Mouse (Mus musculus) urinary bladder, postnatal 36 days (tissue): ENCODE measurements at regions not wholly inside any gene's neighbourhood (a gene's known extent, or its start where the extent isn't known, plus 50 kb on each side); places are given as distances from the start of the nearest gene placed in this dataset.

ENCODE experiments used
- DNase-seq, 2 experiments: peaks; one replicate each; pipeline ENCODE4 v3.0.0; 2022; ENCODE audit warnings: low spot score in 2 of 2, mixed read lengths in 1 of 2

DNA sequence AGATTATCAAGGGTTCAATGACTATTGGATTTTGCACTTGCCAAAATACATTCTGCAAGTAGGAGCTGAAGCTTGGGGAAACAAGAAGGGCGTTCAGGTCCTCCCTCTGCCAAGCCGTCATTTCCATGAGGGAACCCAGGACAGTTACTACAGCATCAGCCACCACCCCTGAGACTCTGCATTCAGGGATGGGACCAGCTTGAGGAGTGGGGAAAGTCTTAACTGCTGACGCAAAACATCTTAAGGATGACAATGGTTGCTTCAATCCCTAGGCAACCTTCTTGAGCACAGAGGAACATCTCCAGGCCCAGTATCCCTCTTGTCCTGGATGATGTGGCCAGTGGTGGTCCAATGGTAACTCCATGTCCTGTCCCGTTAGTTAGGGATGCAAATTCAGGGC is 137.2 kb upstream of the Noct start:
- DNase-seq = no peak

DNA sequence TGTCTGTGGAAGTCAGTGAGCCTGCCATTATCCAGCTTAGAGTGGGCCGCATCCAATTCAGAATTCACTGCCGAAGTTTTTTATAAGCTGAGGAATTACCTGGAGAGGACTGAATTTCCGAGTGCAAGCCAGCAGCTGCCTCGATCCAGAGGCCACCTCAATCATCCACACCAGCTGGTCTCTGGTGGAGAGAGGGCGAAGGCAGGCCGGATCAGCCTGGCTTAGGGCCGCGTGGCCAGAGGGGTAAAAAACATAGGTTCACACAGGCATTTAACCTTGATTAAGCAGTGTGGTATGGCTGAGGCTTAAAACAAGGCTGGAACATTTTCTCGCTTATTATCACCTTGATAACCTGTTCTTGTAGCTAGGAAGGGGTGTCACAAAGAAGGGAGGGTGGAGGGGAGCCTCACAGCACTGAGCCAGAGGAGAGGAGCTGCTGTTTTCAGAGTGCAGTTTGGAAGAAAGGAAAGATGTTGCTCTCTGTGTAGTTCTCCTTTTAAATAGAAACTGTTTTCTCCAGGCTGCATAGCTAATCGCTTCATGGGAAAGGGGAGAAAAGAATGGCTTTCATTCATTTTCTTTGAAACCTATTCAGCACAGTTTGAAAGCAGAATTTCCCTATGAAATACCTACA is 135.1 kb upstream of the Noct start:
- DNase-seq = no peak

DNA sequence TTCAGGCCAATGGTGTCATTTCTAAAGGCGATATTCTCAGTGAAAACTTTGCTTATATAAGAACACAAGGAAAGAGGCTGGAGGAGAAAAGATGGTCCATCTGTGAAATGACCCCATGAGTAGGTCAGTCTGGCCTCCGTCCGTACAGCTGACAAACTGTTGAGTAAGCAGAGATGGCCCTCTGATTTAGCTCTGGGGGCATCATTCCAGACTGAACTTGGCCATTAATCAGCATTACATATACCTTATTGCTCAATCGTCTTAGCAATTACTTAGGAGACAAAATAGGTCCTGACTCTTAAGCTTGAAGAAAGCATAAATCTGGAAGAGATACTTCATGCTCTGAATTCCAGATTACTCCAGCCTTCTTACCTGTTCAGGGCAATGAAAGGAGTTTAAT is 132.8 kb upstream of the Noct start:
- DNase-seq = peak; percentile 10 to 36

DNA sequence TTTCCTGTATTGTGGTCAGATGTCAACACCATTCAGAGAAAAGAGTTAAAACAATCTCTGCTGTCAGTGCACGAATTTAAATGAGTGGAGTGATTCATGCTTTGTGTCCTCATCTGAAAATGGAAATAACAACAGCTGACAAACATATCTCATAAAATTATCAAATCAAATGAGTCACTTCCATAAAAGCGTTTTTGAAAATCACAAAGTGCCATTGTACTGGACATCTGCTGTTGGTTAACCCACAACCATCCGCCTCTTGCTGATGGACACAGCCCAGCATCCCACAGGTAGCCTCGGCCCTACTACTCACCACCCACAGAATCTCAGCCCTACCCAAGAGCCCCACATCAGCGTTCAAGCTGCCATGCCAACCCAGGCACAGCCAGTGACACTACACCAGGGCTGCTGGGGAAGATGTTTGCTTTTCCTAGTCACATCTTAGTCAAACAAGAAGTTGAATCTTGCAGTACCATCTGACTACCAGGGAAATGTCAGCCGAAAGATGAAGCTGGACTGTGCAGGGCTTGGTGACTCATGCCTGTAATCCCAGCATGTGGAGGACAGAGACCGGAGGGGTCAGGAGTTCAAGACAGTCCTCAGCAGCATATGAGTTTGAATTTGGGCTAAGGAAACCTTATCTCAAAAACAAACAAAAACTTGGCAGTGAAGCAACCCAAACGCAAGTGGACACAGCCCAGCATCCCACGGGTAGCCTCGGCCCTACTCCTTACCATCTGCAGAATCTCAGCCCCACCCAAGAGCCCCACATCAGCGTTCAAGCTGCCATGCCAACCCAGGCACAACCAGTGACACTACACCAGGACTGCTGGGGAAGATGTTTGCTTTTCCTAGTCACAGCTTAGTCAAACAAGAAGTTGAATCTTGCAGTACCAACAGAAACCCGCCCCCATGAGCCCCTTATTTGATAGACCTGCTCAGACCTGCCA is 131.9 kb upstream of the Noct start:
- DNase-seq = peak; percentile 9 to 17

DNA sequence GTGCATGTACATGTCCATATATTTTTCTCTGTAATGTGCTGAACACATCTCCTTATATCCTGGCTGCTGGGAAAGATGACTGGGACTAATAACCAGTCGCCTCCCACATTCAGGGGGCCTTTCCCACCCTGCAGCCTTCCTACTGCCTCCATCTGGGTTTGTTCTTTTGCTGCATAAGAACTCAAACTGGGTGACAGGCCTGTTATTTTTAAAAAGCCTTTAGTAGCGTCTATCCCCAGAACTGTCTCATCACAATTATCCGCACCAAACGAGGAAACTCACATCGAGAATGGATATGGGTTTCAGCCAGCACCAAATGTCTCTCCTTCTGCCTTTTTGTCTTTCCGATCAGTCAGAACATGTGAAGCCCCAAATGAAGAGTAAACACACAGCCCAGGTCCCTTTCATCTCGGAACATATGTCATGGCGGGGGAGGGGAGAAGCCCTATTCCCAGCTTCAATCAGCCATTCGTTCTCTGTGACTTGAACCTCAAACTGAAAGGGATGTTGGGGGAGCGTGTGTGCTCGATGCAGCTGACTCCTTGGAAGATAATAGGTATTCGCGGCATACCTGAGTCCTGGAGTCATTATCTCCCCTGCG is 128.3 kb upstream of the Noct start:
- DNase-seq = no peak

DNA sequence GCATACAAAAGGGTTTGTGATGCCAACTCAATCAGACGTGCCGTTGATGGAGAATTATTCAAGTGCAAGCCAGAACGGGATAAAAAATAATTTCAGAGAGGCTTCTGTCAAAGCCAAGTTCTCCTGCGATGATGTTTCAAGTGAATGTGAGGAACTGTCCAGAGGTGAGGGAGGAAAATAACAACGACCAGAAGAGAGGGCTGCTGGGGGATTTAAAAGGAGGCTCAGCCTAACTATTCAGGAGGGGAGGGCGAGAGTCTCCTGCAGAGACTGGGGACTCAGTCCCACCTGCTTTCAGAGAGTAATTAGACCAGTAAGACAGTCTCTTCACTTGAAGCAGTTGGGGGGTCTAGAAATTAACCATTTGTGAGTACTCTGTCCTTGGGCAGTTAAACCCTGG is 127.7 kb upstream of the Noct start:
- no peak for DNase-seq

DNA sequence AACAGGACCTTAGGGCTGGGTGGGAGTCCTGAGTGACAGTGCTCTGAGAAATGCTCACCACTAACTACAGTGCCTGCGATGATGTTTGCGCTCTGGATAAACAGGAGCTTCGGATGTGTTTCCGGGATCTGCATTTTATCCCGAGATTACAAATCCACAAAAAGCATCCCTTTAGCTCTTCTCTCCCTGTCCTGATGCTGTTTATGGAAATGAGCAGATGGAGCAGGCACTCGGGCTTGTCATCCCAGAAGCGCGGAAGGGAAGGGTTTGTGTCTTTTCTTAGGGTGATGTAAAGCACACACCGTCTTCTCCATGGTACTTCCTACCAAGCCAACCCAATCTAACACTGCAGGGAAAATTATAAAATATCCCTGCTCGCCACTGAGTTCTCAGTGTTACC is 126.9 kb upstream of the Noct start:
- no peak for DNase-seq

DNA sequence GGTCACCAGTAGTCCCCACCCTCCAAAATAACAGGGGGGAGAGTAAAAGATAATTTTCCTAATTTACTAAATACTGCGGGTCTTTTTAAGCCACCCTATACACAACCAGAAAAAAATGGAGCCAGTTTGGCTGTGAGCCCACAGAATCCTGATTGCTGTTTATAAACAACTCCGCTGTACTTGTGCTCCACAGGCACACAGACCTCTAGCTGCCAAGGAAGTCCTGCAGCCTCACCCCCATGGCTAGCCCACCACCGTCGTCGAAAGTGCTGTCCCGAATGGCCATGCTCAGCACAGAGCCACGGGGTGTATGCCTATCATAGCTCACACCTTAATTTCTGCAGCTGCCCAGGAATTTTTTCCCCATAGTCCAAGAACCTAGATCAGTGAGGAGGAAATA is 124.3 kb upstream of the Noct start:
- DNase-seq = no peak

DNA sequence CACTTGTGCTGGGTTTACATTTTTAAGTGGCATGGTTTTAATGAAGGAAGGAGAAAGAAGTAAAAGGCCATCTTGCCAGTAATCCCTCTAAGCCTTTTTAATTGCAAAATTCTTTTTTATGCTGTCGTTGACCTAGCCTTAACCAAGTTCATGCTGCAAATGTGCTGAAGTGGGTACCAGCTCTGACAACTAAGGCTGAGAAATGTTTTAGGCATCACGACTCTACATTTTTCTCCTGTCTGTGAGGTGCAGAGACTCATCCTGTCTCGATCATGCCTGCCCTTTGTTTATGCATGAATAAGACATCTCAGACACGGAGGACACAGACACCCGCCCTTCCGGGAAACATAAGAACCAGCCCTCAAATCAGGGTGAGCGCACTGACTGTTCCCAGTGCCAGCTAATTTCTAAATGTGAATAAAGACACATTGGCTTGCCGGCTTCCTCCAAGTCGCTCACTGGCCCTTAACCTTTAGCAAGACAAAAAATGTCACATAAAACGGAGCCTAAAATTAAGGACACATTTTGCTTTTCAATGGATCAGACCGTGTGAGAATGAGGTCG is 115.5 kb upstream of the Noct start:
- DNase-seq = no peak

DNA sequence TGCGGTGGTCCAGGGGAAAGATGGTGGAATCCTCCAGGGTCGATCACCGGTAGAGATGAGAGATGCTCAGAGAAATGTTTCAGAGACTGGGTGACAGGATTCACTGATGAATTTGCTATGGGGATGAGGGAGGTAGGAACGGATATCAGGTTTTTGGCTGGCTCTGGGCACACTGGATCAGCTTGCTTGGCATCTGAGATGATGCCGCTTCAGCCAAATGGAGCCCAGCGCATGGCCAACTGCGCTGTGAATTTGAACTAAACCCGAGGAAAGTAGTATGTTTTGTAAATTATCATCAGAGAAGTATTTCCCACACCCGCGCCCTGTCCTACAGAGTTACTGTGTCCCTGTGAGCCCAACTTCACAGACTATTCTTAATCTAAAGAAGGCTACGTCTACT is 113.0 kb upstream of the Noct start:
- no peak for DNase-seq

DNA sequence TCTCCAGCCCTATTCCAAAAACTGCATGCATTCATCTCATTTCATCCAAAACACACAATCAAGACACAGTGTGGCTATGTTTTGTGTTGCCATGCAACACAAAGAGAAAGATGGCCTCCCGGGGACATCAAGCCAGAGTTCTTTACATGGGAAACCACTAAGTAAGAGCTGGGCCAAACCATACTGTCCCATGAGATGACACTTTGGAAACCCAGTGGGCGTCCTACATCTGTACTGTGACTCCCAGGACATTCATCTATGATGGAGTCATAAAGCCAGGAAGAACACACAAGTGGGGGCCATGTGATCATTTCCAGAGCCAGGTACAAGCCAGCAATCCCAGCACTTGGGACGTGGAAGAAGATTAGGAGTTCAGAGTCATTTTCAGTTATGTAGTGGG is 111.9 kb upstream of the Noct start:
- no peak for DNase-seq

DNA sequence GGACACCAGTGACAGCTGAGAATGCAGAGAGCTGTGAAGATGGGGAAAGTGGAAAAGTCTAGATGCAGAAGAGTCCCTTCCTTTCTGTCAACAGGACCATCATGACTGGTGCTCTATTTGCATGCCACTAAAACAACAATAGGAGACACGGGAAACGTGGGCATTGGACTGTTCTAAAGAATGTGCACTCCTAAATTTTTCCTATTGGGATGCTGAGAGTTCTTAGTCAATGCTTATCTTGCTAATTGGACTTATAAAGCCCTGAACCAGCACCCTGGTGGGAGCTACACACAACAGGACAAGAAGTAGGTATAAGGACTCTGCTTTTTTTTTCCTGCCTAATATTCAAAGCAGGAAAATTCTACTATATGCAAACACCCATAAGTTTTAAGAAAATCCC is 108.3 kb upstream of the Noct start:
- no peak for DNase-seq

DNA sequence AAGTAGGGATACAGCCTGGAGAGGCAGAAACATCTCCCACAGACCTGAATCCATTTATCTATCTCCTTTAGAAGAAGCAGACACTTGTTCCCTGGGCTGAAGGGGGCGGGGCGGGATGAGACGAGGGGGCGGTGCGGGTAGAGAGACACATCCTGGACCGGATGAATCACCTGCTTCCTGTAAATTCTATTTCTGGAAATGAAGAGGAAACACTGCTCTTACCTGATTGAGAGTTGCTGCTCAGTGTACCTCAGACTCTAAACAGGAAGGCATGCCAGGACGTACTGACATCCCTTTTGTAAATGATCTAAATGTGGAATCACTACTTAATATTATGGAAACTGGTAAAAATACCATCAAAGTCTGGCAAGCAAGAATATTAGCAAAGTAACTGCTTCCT is 105.5 kb upstream of the Noct start:
- no peak for DNase-seq

DNA sequence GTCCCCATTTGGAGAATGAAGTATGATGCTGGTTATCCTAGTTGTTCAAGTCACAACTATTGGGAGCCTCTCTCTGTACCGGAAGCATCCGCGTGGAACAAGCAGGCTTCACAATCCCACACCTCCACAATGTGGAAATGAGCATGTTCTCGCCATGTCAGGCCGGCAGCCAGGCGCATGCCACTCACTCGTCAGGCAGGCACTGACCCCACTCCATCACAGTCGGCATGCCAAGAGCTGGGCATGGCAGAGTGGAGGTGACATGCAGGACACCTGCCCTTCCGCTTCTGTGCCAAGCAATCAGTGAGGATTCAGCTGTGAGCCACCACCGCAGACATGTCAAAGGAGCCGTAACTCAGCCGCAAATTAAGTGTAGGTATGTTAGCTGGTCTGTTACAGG is 103.7 kb upstream of the Noct start:
- no peak for DNase-seq

DNA sequence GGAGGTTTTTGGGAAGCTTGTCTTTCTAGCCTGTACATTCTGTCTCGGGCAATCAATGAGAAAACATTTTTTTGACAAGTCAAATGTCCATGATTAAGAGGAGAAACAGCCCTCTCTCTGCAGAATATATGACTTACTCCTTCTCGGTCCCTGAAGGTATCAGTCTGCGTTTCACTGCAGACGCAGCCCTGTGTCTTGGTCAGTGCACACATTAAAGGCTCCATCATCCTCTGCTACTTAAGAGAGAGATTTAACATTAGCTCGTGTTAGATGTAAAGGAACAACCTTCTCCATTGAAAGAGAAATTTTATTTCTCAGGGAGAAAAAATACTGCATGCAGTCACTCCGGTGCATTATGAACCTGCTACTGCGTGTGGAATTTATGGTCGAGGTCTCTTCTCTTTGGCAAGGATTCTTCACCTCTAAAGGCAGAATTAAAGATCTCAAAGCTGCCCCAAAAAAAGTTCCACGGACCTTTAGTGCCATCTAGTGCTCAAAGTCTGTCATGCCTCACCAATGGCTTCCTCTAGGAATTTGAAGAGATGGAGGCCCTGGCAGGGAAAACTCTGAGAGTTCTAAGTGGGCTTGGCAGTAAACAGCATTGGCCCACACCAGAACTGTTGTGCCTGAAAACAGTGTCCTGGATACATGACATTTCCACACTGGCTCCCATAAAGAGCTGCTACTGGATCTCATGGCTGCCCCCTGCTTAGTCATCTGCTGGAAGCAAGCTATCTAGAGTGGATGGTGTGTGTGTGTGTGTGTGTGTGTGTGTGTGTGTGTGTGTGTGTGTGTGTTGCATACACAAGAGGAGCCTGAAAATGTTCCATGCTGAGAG is 102.3 kb upstream of the Noct start:
- peak; percentile 59 to 64 for DNase-seq

DNA sequence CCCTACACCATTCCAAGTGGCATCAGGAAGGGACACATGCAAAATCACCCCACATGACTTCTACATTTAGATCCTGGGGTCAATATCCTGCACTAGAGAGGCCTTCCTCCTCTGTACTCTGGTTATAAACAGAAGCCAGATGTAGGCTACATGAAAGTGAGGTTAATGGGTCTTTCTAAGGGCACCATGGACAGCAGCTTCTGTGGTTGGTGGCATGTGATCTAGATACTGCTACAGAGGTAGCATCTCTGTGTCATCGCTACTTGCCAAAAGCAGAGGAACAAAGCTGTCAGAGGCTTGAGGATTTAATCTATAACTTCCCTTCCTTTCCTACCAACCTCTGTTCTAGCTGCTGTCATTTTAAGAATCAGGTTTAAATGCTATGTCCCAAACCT is 101.7 kb upstream of the Noct start:
- DNase-seq = no peak

DNA sequence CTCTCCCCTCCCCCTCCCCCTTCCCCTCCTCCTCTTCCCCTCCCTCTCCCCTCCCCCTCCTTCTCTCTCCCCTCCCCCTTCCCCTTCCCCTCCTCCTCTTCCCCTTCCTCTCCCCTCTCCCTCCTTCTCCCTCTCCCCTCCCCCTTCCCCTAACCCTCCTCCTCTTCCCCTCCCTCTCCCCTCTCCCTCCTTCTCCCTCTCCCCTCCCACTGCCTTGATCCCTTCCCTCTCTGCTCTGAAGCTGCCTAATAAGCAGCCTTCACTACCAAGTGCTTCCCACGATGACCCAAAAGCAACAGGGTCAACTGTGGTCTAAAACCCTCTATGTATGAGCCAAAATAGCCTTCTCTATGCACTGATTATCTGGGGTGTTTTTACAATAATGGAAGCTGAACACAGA is 96.4 kb upstream of the Noct start:
- no peak for DNase-seq

DNA sequence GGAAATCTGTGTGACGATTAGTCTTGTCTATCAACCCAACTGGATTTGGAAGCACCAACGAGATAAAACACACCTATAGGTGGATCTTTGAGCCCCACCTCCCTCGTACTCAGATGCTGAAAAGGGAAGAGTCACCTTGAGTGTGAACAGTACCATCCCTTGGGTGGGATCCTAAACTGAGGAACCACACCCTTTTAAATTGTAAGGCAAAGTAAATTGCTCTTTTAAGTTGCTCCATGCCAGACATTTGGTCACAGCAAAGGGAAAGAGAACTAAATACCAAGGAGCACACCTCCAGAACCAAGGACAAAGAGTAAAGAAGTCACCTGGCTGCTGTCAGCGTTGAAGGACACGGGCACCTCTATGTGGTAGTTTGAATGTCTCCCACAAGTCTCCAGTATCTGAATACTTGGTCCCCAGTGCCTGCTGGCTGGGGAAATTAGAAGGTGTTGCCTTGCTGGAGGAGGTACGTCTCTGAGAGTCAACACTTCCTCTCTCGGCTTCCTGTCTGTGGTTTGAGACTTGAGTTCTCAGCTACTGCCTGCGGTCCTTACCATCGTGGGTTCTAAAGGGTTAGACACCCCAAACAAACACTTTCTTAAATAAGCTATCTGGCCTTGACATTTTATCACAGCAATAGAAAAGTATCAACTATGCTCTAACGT is 95.6 kb upstream of the Noct start:
- DNase-seq = no peak

DNA sequence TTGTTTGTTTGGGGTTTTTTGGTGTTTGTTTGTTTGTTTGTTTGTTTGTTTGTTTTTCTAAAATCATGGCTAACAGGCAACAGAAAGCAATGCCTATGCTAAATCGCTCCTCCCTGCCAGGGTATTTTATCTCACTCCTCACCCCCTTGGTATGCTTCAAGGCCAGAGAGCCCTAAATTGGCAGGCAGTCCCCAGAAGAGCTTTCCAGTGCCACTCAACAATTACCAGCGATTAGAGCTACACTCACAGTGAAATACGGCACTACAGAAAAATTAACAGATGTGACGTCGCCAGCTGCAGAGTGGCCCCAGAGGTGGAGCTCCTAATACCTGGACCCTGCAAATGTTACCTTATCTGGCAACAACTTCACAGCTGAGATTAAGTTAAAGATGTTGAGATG is 93.5 kb upstream of the Noct start:
- no peak for DNase-seq

DNA sequence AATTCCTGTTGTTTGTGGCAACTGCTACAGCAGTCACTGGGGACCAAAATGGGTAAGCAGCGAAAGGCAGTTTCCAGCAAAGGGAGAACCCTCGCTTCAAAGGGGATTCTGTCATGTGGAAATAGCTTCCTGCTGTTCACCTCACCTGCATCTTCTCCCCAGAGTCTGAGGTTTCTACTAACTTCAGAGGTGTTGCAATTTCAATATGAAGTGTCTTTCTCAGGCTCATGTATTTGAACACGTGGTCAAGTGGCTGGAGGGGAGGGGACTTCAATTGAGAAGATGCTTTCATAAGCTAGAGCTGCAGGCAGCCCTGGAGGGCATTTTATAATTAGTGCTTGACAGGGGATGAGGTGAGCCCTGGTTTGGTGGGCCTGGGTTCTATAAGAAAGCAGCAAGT is 92.9 kb upstream of the Noct start:
- no peak for DNase-seq

DNA sequence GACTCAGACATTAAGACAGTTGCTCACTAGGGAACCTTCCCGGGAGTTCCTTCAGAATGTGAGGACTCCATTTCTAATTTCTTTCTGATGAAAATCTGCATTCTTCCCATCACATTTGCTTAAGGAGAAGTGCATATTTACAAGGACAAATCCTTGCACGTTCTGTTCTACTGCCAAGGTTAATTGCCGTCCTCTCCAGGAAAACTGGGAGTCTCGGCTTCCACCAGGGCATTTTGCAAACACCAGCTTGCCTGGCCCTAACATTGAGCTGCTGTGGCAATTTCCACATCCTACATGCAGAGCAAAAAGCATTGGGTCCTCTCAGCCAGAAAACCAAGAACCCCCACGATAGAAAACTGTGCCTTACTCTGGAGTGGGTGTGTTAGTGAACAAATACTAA is 91.5 kb upstream of the Noct start:
- no peak for DNase-seq
